8 mouse cellular contexts compared by ENCODE assay signal in genomic region chr1:78525189-78525886, GRCm38 (mm10). TPM values are rescaled to one million over a fixed set of nuclear protein-coding genes. Genes with fewer than 3 reads are reported as not detected.
DNase-seq lines count a peak whose midpoint lies in the region; ATAC-seq lines count a peak whose summit lies in the region.

No protein-coding gene starts in this region.

- intact Hi-C loops in heart, postnatal 10 days (cut with DNase I) = no loop called here
- intact Hi-C loops in heart, postnatal 25 days (cut with DNase I) = no loop called here

- DNase-seq in heart, postnatal 10 days = peak; percentile 35 to 68
- DNase-seq in heart, postnatal 25 days (ENCODE audit: low spot score) = no peak
- peak; percentile 84 for DNase-seq in ES-CJ7 (ENCODE audit: low read depth, low spot score)
- peak; percentile 63 for DNase-seq in gastrocnemius, adult 18-20 months (ENCODE audit: low spot score)
- DNase-seq in layer of hippocampus, adult 11-12 months (ENCODE audit: low spot score) = peak; percentile 82
- DNase-seq in lung, postnatal 36 days = peak; percentile 78
- DNase-seq in spleen, postnatal 4 days (ENCODE audit: low spot score in 2 of 2) = peak; percentile 44 to 73

- ATAC-seq in cerebellum, adult (ENCODE audit: insufficient number of reproducible peaks, low FRiP score, low TSS enrichment) = 0 out of 2 replicates have a peak, but pooled peaks have one; percentile 52

RNA-seq across cellular contexts. Expression of gene BC035947, which starts 13.4 kb away (rescaled TPM):
- not detected for total RNA-seq in heart, postnatal 10 days (2021)
- total RNA-seq in heart, postnatal 25 days (2021) = under 1 TPM in 1 of 2 experiments, not detected in 1; 0.08 TPM
- not detected for total RNA-seq in gastrocnemius, adult 18-20 months (2021)

RNA-seq across cellular contexts. Expression of gene Mogat1, which starts 14.5 kb away (rescaled TPM):
- total RNA-seq in heart, postnatal 10 days (2021) = under 1 TPM; 0.24 to 0.50 TPM
- not detected for total RNA-seq in heart, postnatal 25 days (2021)
- total RNA-seq in gastrocnemius, adult 18-20 months (2021) = not detected

RNA-seq across cellular contexts. Expression of gene Farsb, which starts 36.6 kb away (rescaled TPM):
- total RNA-seq in heart, postnatal 10 days (2021) = 10 to 100 TPM; 45.7 to 50.4 TPM
- total RNA-seq in heart, postnatal 25 days (2021) = 10 to 100 TPM; 52.2 to 52.7 TPM
- total RNA-seq in gastrocnemius, adult 18-20 months (2021) = 10 to 100 TPM; 53.3 to 57.7 TPM
